Mouse (Mus musculus) G1E-ER4 (cell line): ENCODE data around the gene Slc10a7. TPM values are rescaled to one million over a fixed set of nuclear protein-coding genes. Genes with fewer than 3 reads are reported as not detected.

Experiments used
- GATA1 ChIP-seq: IDR thresholded peaks from one replicate; pipeline ENCODE4 v1.8.0; 2012; ENCODE audit warnings: low read length, inconsistent platforms
- polyA plus RNA-seq: library from polyadenylated mRNA; stranded (reverse); fragments of >175 nt; gene quantifications from 2 replicates; pipeline ENCODE4 v1.2.3, GENCODE M21; 2012

Gene Slc10a7
- polyA plus RNA-seq, 1 experiment, result 5.8 TPM

GRCm38 (mm10) chr8:78635241-78635771 is 126.2 kb downstream of the Slc10a7 start:
- TF ChIP-seq GATA1, result no peak

- no peak for TF ChIP-seq GATA1
Observed at GRCm38 (mm10) chr8:78641919-78642318, 132.8 kb downstream of the Slc10a7 start.

GRCm38 (mm10) chr8:78642376-78642775 is 133.2 kb downstream of the Slc10a7 start:
- TF ChIP-seq GATA1, result no peak

GRCm38 (mm10) chr8:78647000-78647656 is 138.0 kb downstream of the Slc10a7 start:
- TF ChIP-seq GATA1, result no peak

- no peak for TF ChIP-seq GATA1
Observed at GRCm38 (mm10) chr8:78647846-78648245, 138.7 kb downstream of the Slc10a7 start.

- no peak for TF ChIP-seq GATA1
Observed at GRCm38 (mm10) chr8:78648918-78649317, 139.8 kb downstream of the Slc10a7 start.

GRCm38 (mm10) chr8:78651670-78652069 is 142.5 kb downstream of the Slc10a7 start:
- TF ChIP-seq GATA1, result no peak

- no peak for TF ChIP-seq GATA1
Observed at GRCm38 (mm10) chr8:78655351-78656045, 146.4 kb downstream of the Slc10a7 start.

- no peak for TF ChIP-seq GATA1
Observed at GRCm38 (mm10) chr8:78656700-78657370, 147.7 kb downstream of the Slc10a7 start.

GRCm38 (mm10) chr8:78658172-78658571 is 149.0 kb downstream of the Slc10a7 start:
- no peak for TF ChIP-seq GATA1

- TF ChIP-seq GATA1, result no peak
Observed at GRCm38 (mm10) chr8:78659617-78660187, 150.6 kb downstream of the Slc10a7 start.

- no peak for TF ChIP-seq GATA1
Observed at GRCm38 (mm10) chr8:78664306-78664940, 155.3 kb downstream of the Slc10a7 start.

GRCm38 (mm10) chr8:78667399-78667798 is 158.3 kb downstream of the Slc10a7 start:
- no peak for TF ChIP-seq GATA1

GRCm38 (mm10) chr8:78668206-78668605 is 159.1 kb downstream of the Slc10a7 start:
- TF ChIP-seq GATA1, result no peak

GRCm38 (mm10) chr8:78670241-78670640 is 161.1 kb downstream of the Slc10a7 start:
- no peak for TF ChIP-seq GATA1

GRCm38 (mm10) chr8:78678541-78679219 is 169.5 kb downstream of the Slc10a7 start:
- no peak for TF ChIP-seq GATA1
